ENCODE assay signal across 9 mouse cellular contexts in the genomic region with DNA sequence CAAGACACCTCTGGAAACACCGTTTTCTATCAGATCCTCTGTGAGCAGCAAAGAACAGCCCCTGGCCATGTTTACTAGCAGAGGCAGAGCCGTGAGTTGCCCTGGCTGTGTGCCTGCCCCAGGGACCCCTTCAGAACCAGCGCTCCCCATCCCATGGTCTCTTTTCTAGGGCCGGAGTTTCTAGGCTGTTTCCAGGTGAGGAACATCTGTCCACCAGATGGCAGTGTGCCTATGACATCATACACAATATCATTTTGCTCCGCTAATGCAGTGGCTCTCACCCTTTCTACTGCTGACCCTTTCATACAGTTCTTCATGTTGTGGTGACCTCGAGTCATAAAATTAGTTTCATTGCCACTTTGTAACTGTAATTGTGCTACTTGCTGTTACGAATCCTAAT. TPM values are rescaled to one million over a fixed set of nuclear protein-coding genes. Genes with fewer than 3 reads are reported as not detected.
DNase-seq lines count a peak whose midpoint lies in the region; ATAC-seq and TF ChIP-seq lines count a peak whose summit lies in the region.
"Had no signal": no experiment of that assay in that cellular context is flagged by ENCODE, and none has a peak within 500 bp of the region (broad histone marks: within the 10 kb centered on the region; RNA-seq: fewer than 3 reads in every experiment).

No protein-coding gene starts in this region.

- dilution Hi-C loops in CH12.LX (cut with MboI; ENCODE audit: extremely low pct_ligation_motif_present, extremely low pct_unique_long_range_greater_than_20kb, low sequenced_read_pairs) = no loop called here

- TF ChIP-seq EP300 in CH12.LX (IDR thresholded peaks at IDR 0.05; ENCODE audit: low read length) = no peak

- H3K27ac ChIP-seq in kidney, adult 2 months (ENCODE audit: insufficient read depth, low read depth, low read length) = no peak overlapping the region
- H3K27ac ChIP-seq in kidney, embryonic 16.5 days (ENCODE audit: low read length) = no peak overlapping the region
- H3K27ac ChIP-seq in CH12.LX (ENCODE audit: insufficient read depth, low read depth) = no peak overlapping the region
- no peak overlapping the region for H3K27ac ChIP-seq in midbrain, embryonic 15.5 days
- H3K27ac ChIP-seq: embryonic facial prominence, embryonic 13.5 days had no signal

- H3K4me2 ChIP-seq in kidney, embryonic 16.5 days (replicated peaks; ENCODE audit: low read depth, low read length) = no peak overlapping the region
- H3K4me2 ChIP-seq in CH12.LX (ENCODE audit: insufficient read depth, low read depth, poor library complexity, severe bottlenecking) = no peak overlapping the region
- H3K4me2 ChIP-seq in midbrain, embryonic 15.5 days = no peak overlapping the region
- H3K4me2 ChIP-seq: embryonic facial prominence, embryonic 13.5 days had no signal

- ATAC-seq in kidney, embryonic 16.5 days (ENCODE audit: low FRiP score, low TSS enrichment) = no peak
- peak; percentile 52 for ATAC-seq in midbrain, embryonic 15.5 days (replicated peaks)
- no peak for ATAC-seq in megakaryocyte, adult 5-6 weeks (ENCODE audit: poor library complexity, severe bottlenecking)
- ATAC-seq in erythroid progenitor cell, adult 5-6 weeks (replicated peaks; ENCODE audit: low FRiP score, poor library complexity, severe bottlenecking) = no peak

- no peaks in the 10 kb centered on the region for H3K9me3 ChIP-seq in kidney, embryonic 16.5 days (ENCODE audit: low read length)
- no peaks in the 10 kb centered on the region for H3K9me3 ChIP-seq in CH12.LX (replicated peaks; ENCODE audit: low read length)
- no peaks in the 10 kb centered on the region for H3K9me3 ChIP-seq in midbrain, embryonic 15.5 days
- H3K9me3 ChIP-seq: embryonic facial prominence, embryonic 13.5 days had no signal

- WGBS in kidney, adult 2 months = 22% methylated on average over 7 of the region's 7 CpGs
- WGBS in kidney, embryonic 16.5 days = 22% methylated on average over 7 of the region's 7 CpGs
- 45% methylated on average over 7 of the region's 7 CpGs for WGBS in midbrain, embryonic 15.5 days

- peak; percentile 59 for TF ChIP-seq CTCF in kidney, adult 2 months (conservative IDR thresholded peaks at IDR 0.05; ENCODE audit: insufficient read depth, insufficient read length, low read depth, low read length)
- peak; percentile 69 to 89 for TF ChIP-seq CTCF in CH12.LX (conservative IDR thresholded peaks at IDR 0.05 in 1 of 2, IDR thresholded peaks at IDR 0.05 in 1 of 2; ENCODE audit: low read depth in 2 of 2, low read length in 2 of 2)

- in situ Hi-C loops in CH12.LX (cut with MboI; ENCODE audit: low pct_ligation_motif_present, low pct_unique_long_range_greater_than_20kb, low sequenced_read_pairs) = no loop called here

- TF ChIP-seq POLR2A in kidney, adult 2 months (IDR thresholded peaks at IDR 0.05; ENCODE audit: low read depth, low read length) = no peak
- no peak for TF ChIP-seq POLR2A in CH12.LX (IDR thresholded peaks at IDR 0.05; ENCODE audit: low read depth, low read length)

- no peak overlapping the region for H3K4me3 ChIP-seq in kidney, adult 2 months (ENCODE audit: insufficient read depth, low read depth, low read length)
- H3K4me3 ChIP-seq in kidney, embryonic 16.5 days (ENCODE audit: low read length) = no peak overlapping the region
- no peak overlapping the region for H3K4me3 ChIP-seq in CH12.LX (replicated peaks in 1 of 3; ENCODE audit: low read depth in 2 of 3, low read length in 2 of 3, poor library complexity in 1 of 3)
- no peak overlapping the region for H3K4me3 ChIP-seq in midbrain, embryonic 15.5 days
- H3K4me3 ChIP-seq: embryonic facial prominence, embryonic 13.5 days had no signal

- H3K36me3 ChIP-seq in kidney, adult 2 months (ENCODE audit: control insufficient read depth, insufficient read depth, low read length) = no peaks in the 10 kb centered on the region
- no peaks in the 10 kb centered on the region for H3K36me3 ChIP-seq in kidney, embryonic 16.5 days (ENCODE audit: insufficient read depth, low read length)
- H3K36me3 ChIP-seq in CH12.LX (replicated peaks in 1 of 2; ENCODE audit: control insufficient read depth in 1 of 2, insufficient read depth in 1 of 2, low read length in 1 of 2) = no peaks in the 10 kb centered on the region
- H3K36me3 ChIP-seq in midbrain, embryonic 15.5 days (replicated peaks) = no peaks in the 10 kb centered on the region
- H3K36me3 ChIP-seq: embryonic facial prominence, embryonic 13.5 days had no signal

- H3K4me1 ChIP-seq in kidney, adult 2 months (ENCODE audit: control insufficient read depth, insufficient read depth, low read length) = no peaks in the 10 kb centered on the region
- H3K4me1 ChIP-seq in kidney, embryonic 16.5 days (ENCODE audit: insufficient read depth, low read length) = peaks cover 13% of the 10 kb centered on the region; the same call in 1 of the 2 replicates
- peaks cover 17 to 43% of the 10 kb centered on the region in 2 experiments for H3K4me1 ChIP-seq in CH12.LX (ENCODE audit: control insufficient read depth in 1 of 2, insufficient read depth in 2 of 2)
- peaks cover 15% of the 10 kb centered on the region for H3K4me1 ChIP-seq in midbrain, embryonic 15.5 days

- H3K79me2 ChIP-seq in CH12.LX (replicated peaks; ENCODE audit: control insufficient read depth, extremely low read depth, insufficient read depth, poor library complexity, severe bottlenecking) = no peaks in the 10 kb centered on the region

- peak; percentile 35 for DNase-seq in kidney, adult 2 months
- peak; percentile 60 for DNase-seq in CH12.LX (ENCODE audit: extremely low read depth)
- DNase-seq in brain, adult 2 months (ENCODE audit: low read depth, low spot score) = peak; percentile 53
- DNase-seq in hindlimb bud, embryonic 11.5 days (ENCODE audit: extremely low spot score, low read depth, low spot score) = peak; percentile 47

- H3K9ac ChIP-seq in kidney, embryonic 16.5 days (replicated peaks; ENCODE audit: low read length) = no peak overlapping the region
- no peak overlapping the region for H3K9ac ChIP-seq in CH12.LX (ENCODE audit: insufficient read depth, low read depth)
- H3K9ac ChIP-seq in midbrain, embryonic 15.5 days = no peak overlapping the region
- H3K9ac ChIP-seq: embryonic facial prominence, embryonic 13.5 days had no signal

- TF ChIP-seq RAD21 in CH12.LX (IDR thresholded peaks at IDR 0.05; ENCODE audit: low read depth, low read length) = peak; percentile 50

- H3K27me3 ChIP-seq in kidney, adult 2 months (replicated peaks; ENCODE audit: control insufficient read depth, insufficient read depth, low read length) = no peaks in the 10 kb centered on the region
- peaks cover 2% of the 10 kb centered on the region; the same call in 1 of the 2 replicates for H3K27me3 ChIP-seq in kidney, embryonic 16.5 days (ENCODE audit: insufficient read depth, low read length)
- peaks cover 5% of the 10 kb centered on the region for H3K27me3 ChIP-seq in CH12.LX (replicated peaks)
- no peaks in the 10 kb centered on the region for H3K27me3 ChIP-seq in midbrain, embryonic 15.5 days (replicated peaks)

TF ChIP-seq in CH12.LX, 34 proteins besides CTCF, POLR2A, EP300 and RAD21:
- TF ChIP-seq RCOR1 (conservative IDR thresholded peaks at IDR 0.05; ENCODE audit: low read depth, low read length) = no peak
- no peak for TF ChIP-seq PAX5 (IDR thresholded peaks at IDR 0.05; ENCODE audit: low read length)
- TF ChIP-seq MYC (IDR thresholded peaks at IDR 0.05; ENCODE audit: low read depth, low read length) = no peak
- TF ChIP-seq UBTF (IDR thresholded peaks at IDR 0.05; ENCODE audit: low read depth, low read length) = no peak
- peak; percentile 24; the same call in 1 of the 2 replicates for TF ChIP-seq TCF12 (IDR thresholded peaks at IDR 0.05; ENCODE audit: low read depth, low read length)
- TF ChIP-seq JUND (conservative IDR thresholded peaks at IDR 0.05; ENCODE audit: low read depth, low read length) = peak; percentile 79
- TF ChIP-seq MXI1 (IDR thresholded peaks at IDR 0.05; ENCODE audit: low read depth, low read length) = no peak
- no peak for TF ChIP-seq KAT2A (IDR thresholded peaks at IDR 0.05; ENCODE audit: insufficient replicate concordance, low read length)
- TF ChIP-seq CHD1 (IDR thresholded peaks at IDR 0.05; ENCODE audit: low read depth, low read length) = no peak
- no peak for TF ChIP-seq TBP (conservative IDR thresholded peaks at IDR 0.05; ENCODE audit: low read depth, low read length)
- TF ChIP-seq USF2 (conservative IDR thresholded peaks at IDR 0.05; ENCODE audit: low read depth, low read length) = no peak
- no peak for TF ChIP-seq GABPA (IDR thresholded peaks at IDR 0.05; ENCODE audit: insufficient replicate concordance, low read depth, low read length)
- TF ChIP-seq ELF1 (IDR thresholded peaks at IDR 0.05; ENCODE audit: low read depth, low read length) = no peak
- no peak for TF ChIP-seq POLR2AphosphoS2 (IDR thresholded peaks at IDR 0.05; ENCODE audit: low read depth, low read length)
- peak; percentile 76 for TF ChIP-seq JUN (IDR thresholded peaks at IDR 0.05; ENCODE audit: insufficient read depth, low read depth, low read length)
- no peak for TF ChIP-seq ZNF384 (IDR thresholded peaks at IDR 0.05; ENCODE audit: low read depth, low read length)
- peak; percentile 77 for TF ChIP-seq SMC3 (IDR thresholded peaks at IDR 0.05; ENCODE audit: low read depth, low read length)
TF ChIP-seq in CH12.LX: peak in this region for 4.

RNA-seq across cellular contexts. Expression of gene Kcnmb1, which starts 34.2 kb away (rescaled TPM):
- polyA plus RNA-seq in kidney, adult 2 months (2012; rRNA removed) = 0.96 and 0.97 TPM in 2 replicates
- polyA plus RNA-seq in kidney, embryonic 16.5 days (2015; fragmentation: Nextera tagmentation; extraction: Ambion mirVana) = 0.72 and 0.76 TPM in 2 replicates
- 0.04 TPM in 1 of 2 replicates, not detected in the other for total RNA-seq in CH12.LX (2012; rRNA removed)
- 0.09 TPM in 1 of 2 replicates, not detected in the other for total RNA-seq in CH12.LX (2014; rRNA removed)
- polyA plus RNA-seq in CH12.LX (2012; ENCODE audit: insufficient read length, low read depth) = 0.33 and 0.49 TPM in 2 replicates
- polyA plus RNA-seq in midbrain, embryonic 15.5 days (2015; fragmentation: Nextera tagmentation; extraction: Ambion mirVana) = 0.20 and 0.21 TPM in 2 replicates
- not detected in 2 replicates for total RNA-seq in megakaryocyte, adult 5-6 weeks (2015)
- not detected in 2 replicates for total RNA-seq in megakaryocyte, adult 5-6 weeks (2017)
- not detected in 2 replicates for total RNA-seq in erythroid progenitor cell, adult 5-6 weeks (2015; ENCODE audit: low replicate concordance)
- not detected in 2 replicates for total RNA-seq in erythroid progenitor cell, adult 5-6 weeks (2017; ENCODE audit: low replicate concordance)
